Mouse (Mus musculus) kidney, adult 9 months (tissue): ENCODE measurements around the gene Dnah7b.
"Not testable (repeated sequence)": the region's sequence is repeated elsewhere in the genome, so short reads cannot be mapped to it uniquely, and the experiment has no call there.

Source experiments
- DNase-seq: peaks from one replicate; pipeline ENCODE4 v3.0.0; 2022

Dnah7b gene

DNA sequence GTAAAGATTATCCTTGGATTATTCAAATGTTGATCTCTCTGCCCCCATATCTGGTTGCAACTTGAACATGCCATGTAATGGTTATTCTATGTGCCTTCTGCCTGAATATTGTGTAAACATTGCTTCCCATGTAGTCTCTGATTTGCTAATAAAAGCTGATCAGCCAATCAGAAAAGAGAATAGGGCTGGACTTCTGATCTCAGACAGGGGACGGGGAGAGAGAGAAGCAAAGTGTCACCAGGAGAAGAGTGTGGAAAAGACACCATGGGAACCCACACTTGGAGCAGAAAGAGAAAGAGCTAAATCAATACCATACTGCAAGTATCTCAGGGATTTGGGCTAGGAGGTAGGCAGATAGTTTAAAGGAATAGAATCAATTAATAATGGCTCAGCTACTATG is at the start of gene Dnah7b:
Dnah7b (plus strand) TSS at position 301 of the 400 bp plus-strand sequence.
- DNase-seq: no peak

DNA sequence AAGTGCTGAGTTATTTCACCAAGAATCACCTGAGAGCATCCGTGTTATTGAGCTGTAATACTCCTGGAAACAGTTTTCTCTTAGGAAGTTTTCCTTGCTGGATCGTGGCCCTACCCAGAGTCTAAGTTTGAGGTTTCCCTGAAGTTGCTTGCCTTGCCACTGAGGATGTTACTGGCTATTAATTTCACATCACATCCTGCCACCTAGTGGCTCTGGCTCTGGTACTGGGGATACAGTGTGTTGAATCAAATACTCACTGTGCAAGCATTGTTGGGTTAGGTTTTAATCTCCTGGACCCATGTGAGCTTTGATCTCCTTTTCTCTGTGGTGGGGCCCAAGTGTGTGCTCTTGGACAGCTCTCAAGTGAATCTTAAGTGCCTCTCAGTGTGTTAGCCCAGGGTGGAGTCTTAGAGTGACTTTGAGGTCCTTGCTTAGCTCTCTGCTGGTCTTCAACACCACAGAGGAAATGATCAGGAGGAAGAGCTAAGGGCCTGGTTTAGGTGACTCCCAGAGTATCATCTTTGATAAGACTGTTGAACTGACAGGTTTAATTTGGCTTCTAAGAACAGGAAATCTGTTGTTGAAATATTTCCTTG is 47.6 kb upstream of the Dnah7b start:
- DNase-seq: peak; percentile 52

DNA sequence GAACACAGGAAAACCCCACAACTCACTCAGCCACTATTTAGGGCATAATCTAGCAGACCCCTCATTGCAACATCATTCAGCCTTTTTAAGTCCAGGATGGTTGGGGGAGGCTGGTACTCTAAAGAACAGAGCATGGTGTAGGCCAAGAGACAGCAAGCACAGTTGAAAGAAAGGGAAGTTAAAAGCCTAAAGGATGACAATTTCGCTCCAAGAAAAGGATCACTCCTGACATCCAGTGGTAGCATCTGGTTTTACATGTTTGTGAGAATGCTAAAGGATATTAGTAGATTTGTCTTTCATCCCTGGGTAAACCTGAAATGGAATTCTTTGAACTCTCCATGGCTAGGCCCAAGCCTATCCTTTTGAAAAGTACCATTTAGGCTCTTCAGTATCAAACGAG is 43.9 kb upstream of the Dnah7b start:
- peak; percentile 51 for DNase-seq

DNA sequence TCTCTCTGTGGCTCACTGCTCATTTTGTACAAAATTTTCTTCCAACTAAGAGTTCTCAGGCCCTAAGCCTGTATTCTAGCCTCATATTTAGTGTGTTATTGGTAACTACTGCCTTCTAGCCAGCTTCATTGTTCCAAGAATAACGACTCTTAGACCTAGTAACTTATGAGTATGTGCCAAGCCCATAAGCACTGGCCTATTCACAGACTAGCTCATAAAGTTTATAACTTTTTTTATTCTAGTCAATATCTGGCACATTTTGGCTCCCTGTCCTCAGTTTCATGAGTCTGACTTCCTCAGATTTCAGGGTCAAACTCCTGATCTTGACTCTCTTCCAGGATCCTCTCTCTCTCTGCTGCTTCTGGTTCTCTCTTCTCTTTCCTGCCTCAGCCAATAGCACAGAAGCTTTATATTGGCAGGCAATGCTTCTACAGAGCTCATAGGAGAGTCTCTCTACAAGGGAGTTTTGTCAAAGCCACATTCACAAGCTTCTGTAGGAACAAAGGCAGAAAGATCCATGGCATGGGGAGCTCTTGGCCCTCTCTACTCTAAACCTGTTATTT is 34.0 kb upstream of the Dnah7b start:
- no peak for DNase-seq

DNA sequence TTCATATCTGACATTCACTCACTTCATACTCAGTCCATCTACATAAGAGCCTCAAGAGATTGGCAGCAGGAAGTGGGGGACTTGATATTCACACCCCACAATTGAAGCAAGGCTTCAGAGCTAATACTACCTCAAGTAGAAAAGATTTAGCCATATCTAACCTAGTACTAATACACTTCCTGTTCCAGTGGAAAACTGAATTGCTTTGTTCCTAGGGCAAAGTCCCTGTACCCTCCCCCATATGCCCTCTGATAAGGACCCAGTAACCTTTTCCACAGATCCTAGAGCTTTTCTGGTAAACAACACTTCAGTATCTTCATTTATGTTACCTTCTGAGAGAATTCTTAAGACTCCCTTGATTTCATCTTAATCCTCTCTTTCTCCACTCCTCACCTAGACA is 17.9 kb upstream of the Dnah7b start:
- DNase-seq: no peak

DNA sequence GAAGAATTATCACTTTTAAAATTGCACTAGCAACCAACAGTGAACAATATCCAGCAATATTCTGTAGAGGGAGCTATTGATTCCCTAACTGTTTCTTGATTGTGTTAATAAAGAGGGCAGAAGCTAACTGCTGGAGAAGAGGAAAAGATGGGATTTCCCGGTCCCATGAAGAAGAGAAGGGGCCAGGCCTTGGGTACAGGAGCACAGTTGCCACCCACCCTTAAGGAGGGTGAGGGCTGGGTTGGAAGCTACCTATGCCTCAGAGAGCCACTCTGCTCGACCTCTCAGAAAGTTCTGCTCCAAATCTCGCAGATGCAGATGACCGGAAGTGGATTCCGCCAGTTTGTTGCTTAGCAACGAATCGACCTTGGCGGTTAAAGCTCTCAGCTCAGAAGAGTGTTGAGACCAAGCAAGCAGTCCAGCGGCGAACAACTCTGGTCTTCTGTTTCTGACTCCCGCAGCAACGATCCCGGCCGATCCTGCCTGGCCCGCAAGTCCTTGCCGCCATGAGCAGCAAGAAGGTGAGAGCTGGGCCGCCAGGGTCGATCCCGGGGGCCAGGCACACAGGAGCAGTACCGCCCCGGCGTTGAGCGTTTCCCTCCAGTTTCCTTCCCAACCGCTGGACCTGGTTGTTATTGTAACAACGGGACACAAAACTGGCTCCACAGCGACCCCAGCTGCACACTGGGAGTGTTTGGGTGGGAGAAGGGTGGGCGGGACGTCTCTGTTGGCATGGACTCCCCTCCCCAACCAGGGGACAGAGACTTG is 553 bp downstream of the Dnah7b start:
- DNase-seq: peak; percentile 80

DNA sequence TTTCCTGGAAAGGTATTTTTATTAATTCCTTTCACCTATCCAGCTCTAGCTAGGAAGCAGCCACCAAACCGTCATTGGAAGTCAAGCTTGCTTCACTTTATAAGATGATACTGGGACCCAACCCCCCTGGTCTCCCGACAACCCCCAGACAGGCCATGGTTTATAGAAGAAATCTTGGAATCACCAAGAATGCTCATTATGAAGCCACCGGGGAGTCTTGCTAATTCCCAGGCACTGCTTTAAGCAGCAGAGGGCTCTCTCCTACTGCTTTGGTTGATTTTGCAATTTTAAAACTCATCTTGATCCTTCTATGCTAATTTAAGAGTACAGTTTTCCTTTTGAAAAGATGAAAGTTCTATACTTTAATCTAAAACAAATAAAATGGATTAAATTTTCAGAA is 2.7 kb downstream of the Dnah7b start:
- not testable (repeated sequence) for DNase-seq

DNA sequence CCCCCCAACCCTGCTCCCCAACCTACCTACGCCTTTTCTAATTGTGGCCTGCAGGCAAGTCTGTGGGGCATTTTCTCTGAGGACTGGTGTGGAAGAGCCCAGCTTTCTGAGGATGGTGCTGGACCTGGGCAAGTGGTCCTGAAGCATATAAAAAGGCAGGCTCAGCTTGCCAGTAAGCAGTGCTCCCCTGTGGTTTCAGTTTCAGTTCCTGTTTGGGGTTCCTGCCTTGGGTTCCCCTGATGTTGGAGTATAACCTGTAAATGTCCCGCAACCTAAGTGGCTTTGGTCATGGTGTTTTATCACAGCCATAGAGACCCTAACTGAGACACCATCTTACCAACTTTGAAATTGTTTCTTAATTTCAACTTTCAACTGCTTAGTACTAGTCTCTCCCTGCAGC is 11.8 kb downstream of the Dnah7b start:
- no peak for DNase-seq

DNA sequence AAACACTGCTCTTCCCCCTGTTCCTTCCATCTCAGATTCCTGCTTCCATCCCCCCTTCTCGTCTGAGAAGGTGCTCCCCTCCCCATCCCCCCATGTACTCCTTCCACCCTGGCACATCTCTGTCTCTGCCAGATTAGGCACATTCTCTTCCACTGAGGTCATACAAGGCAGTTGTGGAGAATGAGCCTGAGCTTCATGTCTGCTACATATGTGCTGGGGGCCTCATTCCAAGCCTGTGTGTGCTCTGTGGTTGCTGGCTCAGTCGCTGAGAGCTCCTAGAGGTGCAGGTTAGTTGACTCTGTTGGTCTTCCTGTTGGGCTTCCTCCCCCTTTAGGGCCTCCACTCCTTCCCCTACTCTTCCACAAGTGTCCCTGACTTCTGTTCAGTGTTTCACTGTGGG is 34.4 kb downstream of the Dnah7b start:
- DNase-seq: no peak

DNA sequence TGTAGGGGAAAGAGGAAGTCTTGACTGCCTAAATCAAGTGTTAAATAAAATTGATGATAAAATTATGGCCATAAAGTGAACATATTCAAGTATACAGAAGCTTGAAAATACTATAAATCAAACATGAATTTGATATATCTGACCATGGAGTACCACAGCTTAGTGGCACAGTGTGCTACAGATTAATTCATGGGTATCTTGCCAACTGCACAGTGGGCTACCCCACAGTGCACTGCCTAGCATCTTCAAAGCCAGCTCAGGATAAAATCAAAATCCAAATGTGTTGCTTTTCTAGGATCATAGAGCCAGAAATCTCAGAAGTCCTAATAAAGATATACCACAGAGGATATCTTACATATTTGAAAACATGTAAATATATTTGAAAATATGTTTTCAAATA is 46.5 kb downstream of the Dnah7b start:
- not testable (repeated sequence) for DNase-seq

DNA sequence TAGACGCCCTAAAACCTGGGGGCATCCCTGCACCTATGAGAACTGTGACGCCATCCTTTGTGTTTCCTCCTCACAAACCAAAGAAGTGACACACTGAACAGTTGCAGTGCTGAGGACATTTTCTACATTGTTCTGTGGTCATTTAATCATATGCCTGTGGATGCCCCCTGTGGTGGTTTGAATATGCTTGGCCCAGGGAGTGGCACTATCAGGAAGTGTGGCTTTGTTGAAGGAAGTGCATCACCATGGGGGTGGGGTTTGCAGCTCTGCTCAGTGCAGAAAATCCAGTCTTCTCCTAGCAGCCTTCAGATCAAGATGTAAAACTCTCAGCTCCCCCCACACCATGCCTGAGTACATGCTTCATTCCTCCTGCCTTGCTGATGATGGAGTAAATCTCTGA is 51.1 kb downstream of the Dnah7b start:
- DNase-seq: not testable (repeated sequence)

DNA sequence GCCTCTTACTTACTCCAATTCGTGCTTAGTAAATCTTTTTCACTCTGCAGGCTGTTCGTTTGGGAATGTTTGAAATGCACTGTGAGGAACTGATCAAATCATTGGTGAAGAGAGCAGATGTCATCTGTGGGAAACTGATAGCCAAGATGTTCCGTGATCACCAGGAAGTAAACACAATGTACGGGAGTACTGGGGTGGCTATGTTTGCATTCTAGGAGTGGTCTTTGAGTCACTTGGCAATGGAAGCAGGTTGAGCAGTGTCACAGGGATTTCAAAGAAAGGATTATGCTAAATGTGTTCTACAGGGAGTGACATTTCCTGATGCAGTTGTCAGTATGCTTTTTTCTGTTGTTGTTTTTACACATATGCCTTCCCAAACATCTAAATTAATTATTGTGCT is 61.9 kb downstream of the Dnah7b start:
- DNase-seq: no peak

DNA sequence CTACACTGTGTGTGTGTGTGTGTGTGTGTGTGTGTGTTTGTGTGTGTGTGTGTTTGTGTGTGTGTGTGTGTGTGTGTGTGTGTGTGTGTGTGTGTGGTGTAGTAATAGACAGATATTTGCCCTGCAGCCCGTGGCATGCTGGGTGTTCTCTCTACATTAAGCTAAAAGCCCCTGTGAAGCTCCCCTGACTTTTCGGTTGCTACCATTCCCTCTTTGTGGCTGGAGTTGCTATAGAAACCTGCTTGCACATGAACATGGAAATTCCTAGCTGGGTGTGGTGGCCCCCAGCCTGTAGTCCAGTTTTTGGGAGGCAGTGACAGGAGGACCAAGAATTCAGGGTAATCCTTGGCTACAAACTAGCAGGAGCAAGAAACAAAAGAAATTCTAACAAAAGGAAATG is 130.7 kb downstream of the Dnah7b start:
- not testable (repeated sequence) for DNase-seq

DNA sequence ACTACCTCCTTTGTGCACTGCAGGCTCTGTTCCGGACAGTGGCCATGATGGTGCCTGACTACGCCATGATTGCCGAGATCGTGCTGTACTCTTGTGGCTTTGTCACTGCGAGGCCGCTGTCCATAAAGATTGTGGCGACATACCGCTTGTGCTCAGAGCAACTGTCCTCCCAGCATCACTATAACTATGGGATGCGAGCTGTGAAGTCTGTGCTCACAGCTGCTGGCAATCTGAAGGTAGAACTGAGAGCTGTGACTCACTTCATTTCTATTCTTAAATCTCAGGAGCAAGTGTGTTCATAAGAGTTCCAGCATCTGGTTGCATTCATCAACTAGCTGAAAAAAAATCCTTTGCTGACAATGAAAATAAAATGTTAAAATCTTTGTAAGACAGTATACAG is 135.1 kb downstream of the Dnah7b start:
- DNase-seq: not testable (repeated sequence)

DNA sequence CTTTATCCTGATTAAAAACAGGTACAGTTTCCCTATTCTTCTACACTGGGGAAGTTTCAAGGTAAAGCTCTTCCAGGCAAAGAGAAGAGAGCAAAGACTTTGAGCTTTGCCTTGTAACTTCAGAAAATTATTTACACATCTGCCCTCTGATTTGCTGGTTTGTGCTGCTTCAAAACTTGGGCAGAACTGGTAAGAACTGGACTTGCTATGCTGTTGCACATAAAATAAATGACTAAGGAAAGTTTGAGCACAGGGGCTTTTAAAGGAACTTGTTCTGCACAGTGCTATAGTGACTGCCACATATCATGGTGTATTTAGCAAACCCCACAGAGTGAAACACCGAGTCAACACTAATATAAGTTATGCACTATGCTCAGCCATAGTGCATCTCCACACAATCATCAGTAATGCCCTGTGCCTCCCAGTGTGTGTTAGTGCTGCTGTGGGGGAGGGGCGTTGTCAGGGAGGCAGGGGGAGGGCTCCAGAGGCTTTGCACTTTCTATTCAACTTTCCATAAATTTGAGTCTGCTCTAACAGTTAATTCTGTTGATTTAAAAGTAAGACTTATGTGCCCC is 144.0 kb downstream of the Dnah7b start:
- DNase-seq: peak; percentile 51

DNA sequence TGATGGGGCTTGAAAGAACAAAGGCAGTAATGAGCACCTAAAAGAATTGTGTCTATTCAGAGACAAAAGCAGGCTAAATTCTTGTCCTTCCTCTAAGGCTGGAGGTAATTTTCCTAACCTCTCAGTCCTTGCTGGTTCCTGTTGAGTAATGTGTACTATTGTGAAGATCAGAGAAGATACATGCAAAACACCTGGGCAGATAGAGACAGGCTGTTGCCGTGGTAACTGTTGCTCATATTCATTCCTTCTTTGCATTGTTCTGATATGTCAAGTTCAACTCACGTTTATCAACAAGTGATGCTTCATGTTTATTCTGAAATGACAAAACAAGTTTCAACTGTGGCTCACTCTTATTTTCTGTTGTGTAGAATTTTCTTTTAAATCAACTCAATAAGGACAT is 156.6 kb downstream of the Dnah7b start:
- not testable (repeated sequence) for DNase-seq

DNA sequence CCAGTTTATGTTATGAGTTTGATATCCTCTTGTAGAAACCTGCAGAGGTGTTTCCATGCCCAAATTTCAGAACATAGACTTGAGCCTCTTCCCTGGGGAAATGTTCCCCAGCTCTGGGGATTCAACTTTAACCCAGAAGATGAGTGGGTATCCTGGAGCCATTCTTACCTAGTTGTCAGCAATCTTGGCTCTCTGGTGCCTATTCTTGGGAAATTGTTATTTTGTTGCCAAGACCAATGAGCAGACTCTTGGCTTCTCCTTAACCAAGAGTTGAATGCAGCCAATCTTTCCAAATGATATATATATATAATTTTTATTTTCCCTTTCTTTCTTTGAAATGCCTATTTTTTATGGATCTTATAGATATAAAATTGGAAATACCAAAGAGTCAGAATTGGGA is 160.0 kb downstream of the Dnah7b start:
- DNase-seq: not testable (repeated sequence)

DNA sequence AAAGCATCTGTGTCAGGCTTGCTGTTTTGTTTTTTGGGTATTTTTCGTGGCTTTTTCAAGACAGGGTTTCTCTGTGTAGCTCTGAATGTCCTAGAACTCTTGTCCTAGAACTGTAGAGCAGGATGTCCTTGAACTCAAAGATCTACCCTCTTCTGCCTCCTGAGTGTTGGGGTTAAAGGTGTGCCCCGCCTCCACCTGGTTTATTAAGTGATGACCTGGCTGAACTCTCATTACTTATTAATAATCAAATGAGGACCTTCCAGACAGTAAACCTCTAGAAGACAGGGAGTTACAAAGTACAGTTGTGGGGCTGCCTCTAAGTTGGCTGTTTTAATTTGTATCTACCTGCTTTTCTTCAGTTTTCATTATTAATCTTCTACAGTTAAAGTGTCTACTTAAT is 202.7 kb downstream of the Dnah7b start:
- DNase-seq: peak; percentile 67

DNA sequence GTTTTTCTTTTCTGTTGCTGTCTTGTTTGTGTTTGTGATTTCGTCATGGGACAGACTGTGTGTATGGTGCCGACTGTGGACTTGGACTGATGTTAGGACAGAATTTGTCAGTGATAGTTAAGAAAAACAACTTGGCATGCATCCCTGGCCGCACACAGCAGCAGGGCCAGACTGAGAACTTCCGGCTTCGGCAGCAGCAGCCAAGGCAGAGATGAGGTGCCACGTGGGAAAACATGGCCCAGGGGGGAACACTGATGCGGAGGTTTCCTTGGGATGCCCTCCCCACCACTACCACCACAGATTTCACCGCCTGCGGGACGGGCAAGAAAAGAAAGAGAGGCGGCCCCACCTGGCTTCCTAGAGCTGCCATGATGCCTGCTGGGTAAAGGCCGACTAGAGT is 205.8 kb downstream of the Dnah7b start:
- no peak for DNase-seq

DNA sequence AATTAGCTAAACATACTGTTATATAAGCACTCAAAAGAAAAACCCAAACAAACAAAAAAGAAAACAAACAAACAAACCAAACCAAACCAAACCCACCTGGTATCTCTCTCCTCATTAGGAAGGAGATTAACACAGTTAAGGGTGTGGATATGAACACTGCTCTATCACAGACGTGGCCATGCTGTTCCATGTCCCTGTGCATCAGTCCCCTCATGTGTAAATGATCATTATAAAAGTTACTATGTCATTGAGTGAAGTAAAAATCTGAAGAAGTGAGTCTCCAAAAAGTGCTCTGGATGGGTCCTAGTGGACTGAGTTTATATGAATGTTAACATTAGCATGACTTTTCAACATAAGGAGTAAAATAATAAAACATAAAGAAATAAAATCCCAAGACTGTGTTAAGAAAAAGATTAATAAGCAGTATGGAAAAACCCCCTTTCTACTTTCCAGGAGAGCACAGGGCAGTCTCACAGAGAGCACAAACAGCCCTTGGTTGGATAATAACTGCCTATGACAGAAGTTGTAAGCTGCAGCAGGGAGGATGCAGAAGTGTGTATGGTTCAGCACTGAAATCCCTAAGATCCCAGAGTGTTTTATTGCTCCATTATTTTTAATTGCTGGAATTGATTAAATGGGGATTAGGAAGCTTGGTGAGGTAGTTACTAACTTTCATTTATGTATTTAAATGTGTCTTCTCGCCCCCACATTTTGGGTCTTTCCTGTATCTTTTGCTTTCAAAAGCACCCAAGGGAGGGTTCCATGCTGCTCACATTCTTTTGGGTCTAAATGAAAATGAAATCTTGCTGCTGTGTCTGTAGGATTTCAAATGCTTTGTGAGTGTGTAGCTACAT is 212.2 kb downstream of the Dnah7b start:
- DNase-seq: not testable (repeated sequence)

DNA sequence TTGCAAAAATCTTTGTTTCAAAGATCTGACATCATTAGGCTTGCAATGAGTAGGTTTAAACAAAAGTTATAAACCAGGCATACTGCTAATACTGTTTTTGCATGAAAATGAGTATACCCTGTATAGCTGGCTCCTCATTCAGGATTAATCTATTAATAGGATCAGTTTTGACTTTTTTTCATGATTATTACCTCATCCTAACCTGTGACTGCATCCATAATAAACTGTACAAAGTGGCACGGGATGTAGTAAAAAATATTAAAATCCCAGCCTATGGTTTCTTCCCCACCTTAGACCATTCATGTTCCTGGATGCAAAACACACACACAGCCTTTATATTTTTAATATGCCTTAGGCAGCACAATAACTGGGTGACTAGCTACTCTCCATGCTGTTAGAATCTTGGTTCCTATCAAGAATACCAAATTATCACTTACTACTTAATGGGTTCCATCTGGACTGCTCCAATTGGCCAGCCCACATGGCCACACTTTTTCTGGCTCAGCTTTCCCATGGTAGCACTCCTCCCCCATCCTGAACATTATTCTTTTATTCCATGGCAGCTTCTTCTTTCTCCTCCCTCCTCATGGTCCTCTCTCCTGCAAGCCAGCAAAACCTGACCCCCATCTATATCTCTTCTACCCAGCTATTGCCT is 212.9 kb downstream of the Dnah7b start:
- DNase-seq: not testable (repeated sequence)

DNA sequence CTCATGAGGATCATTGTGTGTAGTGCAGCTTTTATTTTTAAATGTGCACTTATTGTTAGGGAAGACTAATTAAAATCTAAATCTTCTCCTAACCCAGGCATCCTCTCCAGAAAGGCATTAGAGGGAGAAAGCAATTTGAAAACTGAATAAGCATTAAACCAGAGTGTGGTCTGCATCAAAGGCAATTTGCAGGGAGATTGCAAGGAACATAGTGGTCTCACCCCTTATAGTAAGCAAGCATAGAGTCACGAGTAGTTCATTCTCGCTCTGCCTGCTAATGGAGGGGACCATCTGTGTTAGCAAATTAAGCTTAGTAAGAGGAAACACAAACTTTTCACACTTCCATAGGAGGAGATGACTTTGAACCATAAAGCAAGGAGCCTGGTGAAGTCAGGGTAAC is 228.3 kb downstream of the Dnah7b start:
- DNase-seq: not testable (repeated sequence)
